Mouse (Mus musculus) c-Kit-positive CD71-positive TER-119-positive erythroid progenitor cells, embryonic 14.5 days (primary cell): ENCODE data around the gene Gm3409.
"Not testable (repeated sequence)": the region's sequence is repeated elsewhere in the genome, so short reads cannot be mapped to it uniquely, and the experiment has no call there.

Experiments used
- DNase-seq: peaks from one replicate; pipeline ENCODE4 v3.0.0-alpha.2; 2013; ENCODE audit warnings: low spot score

The Gm3409 gene

GRCm38 (mm10) chr5:146537347-146537746, at the start of gene Gm3409:
TSS of gene Gm3409 (plus strand) at chr5:146537647.
- DNase-seq: not testable (repeated sequence)

- peak; percentile 7 for DNase-seq
Measured at GRCm38 (mm10) chr5:146488959-146489358, 48.5 kb upstream of the Gm3409 start.

- not testable (repeated sequence) for DNase-seq
Measured at GRCm38 (mm10) chr5:146491063-146491462, 46.4 kb upstream of the Gm3409 start, which contains the start of gene Gm6370. TSS of gene Gm6370 (plus strand) at chr5:146491363.

GRCm38 (mm10) chr5:146502099-146502498, 35.3 kb upstream of the Gm3409 start, which contains the start of gene 4930449I24Rik:
TSS of gene 4930449I24Rik (plus strand) at chr5:146502399.
- DNase-seq: not testable (repeated sequence)

GRCm38 (mm10) chr5:146513823-146514222, 23.6 kb upstream of the Gm3409 start, which contains the start of gene Gm3402:
TSS of gene Gm3402 (plus strand) at chr5:146514123.
- not testable (repeated sequence) for DNase-seq

- not testable (repeated sequence) for DNase-seq
Measured at GRCm38 (mm10) chr5:146525501-146525900, 11.9 kb upstream of the Gm3409 start, which contains the start of gene Gm3404. TSS of gene Gm3404 (plus strand) at chr5:146525801.

GRCm38 (mm10) chr5:146555836-146556235, 18.4 kb downstream of the Gm3409 start, which contains the start of gene Gm3415:
TSS of gene Gm3415 (plus strand) at chr5:146556136.
- not testable (repeated sequence) for DNase-seq

GRCm38 (mm10) chr5:146564259-146564658, 26.8 kb downstream of the Gm3409 start:
- no peak for DNase-seq

GRCm38 (mm10) chr5:146567054-146567453, 29.6 kb downstream of the Gm3409 start:
- no peak for DNase-seq

- not testable (repeated sequence) for DNase-seq
Measured at GRCm38 (mm10) chr5:146570179-146570578, 32.7 kb downstream of the Gm3409 start.

GRCm38 (mm10) chr5:146571830-146572734, 34.6 kb downstream of the Gm3409 start:
- DNase-seq: not testable (repeated sequence)

GRCm38 (mm10) chr5:146572735-146573042, 35.2 kb downstream of the Gm3409 start:
- DNase-seq: not testable (repeated sequence)

GRCm38 (mm10) chr5:146576668-146577067, 39.2 kb downstream of the Gm3409 start:
- DNase-seq: no peak

GRCm38 (mm10) chr5:146584156-146584477, 46.7 kb downstream of the Gm3409 start:
- no peak for DNase-seq

- DNase-seq: no peak
Measured at GRCm38 (mm10) chr5:146584478-146585306, 47.2 kb downstream of the Gm3409 start, which contains the start of gene Gpr12. TSS of gene Gpr12 (minus strand) at chr5:146585239.

GRCm38 (mm10) chr5:146585307-146585651, 47.8 kb downstream of the Gm3409 start:
- DNase-seq: no peak

GRCm38 (mm10) chr5:146586357-146587070, 49.1 kb downstream of the Gm3409 start:
- DNase-seq: no peak
